Mouse (Mus musculus) pancreas, adult 10 weeks (tissue): ENCODE data around the gene Pear1. TPM values are rescaled to one million over a fixed set of nuclear protein-coding genes. Genes with fewer than 3 reads are reported as not detected.

Experiments
- polyA plus RNA-seq: library from polyadenylated mRNA; stranded (reverse); fragments of 350-450 nt; fragmentation: Illumina TruSeq; extraction: RNeasy Lipid Tissue Mini Kit (QIAGEN cat#74804); gene quantifications from one replicate; pipeline ENCODE4 v1.2.3, GENCODE M21; 2015; ENCODE audit warnings: low read depth, low replicate concordance; ENCODE audit not compliant: insufficient read depth

Pear1 gene
- polyA plus RNA-seq = 12.9 TPM

DNA sequence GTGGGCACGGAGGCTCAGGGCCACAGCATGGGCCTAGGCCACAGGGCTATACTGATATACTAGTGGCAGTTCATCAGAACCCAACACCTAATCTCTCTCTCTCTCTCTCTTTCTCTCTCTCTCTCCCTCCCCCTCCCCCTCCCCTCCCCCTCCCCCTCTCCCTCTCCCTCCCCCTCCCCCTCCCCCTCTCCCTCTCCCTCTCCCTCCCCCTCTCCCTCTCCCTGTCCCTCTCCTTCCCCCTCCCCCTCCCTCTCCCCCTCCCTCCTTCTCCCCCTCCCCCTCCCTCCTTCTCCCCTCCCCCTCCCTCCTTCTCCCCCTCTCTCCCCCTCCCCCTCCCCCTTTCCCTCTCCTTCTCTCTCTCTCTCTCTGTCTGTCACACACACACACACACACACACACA is at the start of gene Pear1:
Gene Pear1, minus strand, starts transcription at position 101 of the 400 bp plus-strand sequence.

DNA sequence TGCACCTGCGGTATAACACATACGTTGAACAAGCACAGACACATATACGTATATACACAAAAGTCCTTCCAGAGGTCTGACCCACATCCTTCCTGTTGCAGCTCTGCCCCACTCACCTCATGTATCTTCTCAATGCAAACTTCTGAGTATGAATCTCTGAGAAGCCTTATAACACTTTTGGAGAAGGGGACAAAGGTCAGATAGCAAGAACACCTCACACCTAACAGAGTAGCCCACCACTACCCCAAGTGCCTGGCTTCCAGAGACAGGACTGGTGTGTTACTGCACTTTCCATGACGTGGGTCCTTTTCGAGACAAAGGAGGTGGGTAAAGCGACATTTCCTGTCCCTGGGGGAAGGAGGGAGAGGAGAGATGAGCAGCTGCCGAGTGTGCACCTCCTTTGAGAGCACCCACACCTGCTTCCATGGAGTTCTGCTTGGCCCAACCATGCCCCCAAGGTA is 22.6 kb upstream of the Pear1 start, which contains the start of gene Sh2d2a:
Gene Sh2d2a, plus strand, starts transcription at position 106 of the 461 bp plus-strand sequence.

DNA sequence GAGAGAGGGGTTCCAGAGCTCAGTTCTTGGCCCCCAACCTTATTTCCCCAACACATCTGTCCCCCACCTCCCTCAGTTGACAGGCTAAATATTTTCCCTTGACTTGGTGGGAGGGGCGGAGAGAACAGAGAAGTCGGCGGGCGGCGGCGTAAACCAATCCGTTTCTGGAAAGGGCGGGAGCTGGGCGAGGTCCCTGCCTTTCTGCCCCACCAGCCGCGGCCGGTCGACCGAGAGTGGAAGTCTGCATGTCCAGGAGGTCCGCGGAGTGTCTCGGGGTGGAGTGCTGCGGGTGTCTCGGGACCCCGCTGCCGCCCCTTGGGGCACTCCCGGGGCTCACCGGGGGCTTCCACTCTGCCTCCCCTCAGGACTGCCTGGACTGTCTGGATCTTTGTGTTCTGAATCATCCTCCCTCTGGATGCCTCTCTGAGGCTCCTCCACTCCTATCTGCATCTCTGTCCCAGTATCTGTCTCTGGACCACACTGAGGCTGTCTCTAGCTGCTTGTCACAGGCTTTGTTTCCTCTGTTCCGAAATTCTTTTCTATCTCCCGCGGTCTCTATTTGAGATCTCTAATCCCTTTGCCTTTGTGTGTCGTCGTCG is 27.3 kb downstream of the Pear1 start, which contains the start of gene Insrr:
Gene Insrr, plus strand, starts transcription at position 216 of the 599 bp plus-strand sequence.

GRCm38 (mm10) chr3:87794922-87795325 is 29.2 kb downstream of the Pear1 start, which contains the start of gene Ntrk1:
Gene Ntrk1 (minus strand): TSS chr3:87795162.

DNA sequence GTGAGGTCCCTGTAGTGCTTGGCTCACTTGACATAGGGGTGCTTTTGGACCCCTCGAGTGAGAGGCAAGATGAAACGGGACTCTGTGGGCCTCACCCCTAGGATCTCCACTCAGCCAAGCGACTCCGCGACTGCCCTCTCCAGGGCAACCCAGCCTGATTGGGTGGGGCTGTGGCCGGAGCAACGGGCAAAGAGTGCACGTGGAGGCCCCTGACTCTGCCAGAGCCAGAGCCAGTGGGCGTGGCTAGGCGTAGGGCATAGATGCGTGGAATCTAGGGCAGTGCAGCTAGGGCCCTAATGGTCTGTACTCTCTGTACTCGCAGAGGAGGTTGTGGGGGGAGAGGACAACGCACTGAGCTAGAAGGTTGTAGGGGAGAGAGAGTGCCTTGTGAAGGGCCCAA is 75.7 kb downstream of the Pear1 start, which contains the start of gene Lrrc71:
Gene Lrrc71, minus strand, starts transcription at position 195 of the 400 bp plus-strand sequence.

Other genes starting within 250 kb of the Pear1 start
- 6.2 TPM for gene Arhgef11, start 206.7 kb downstream of the Pear1 start, polyA plus RNA-seq
- gene Lrrc71, start 75.7 kb downstream of the Pear1 start, polyA plus RNA-seq = 0.92 TPM
- gene Ntrk1, start 29.1 kb downstream of the Pear1 start, polyA plus RNA-seq = 0.41 TPM
- 12.8 TPM for gene Insrr, start 27.4 kb downstream of the Pear1 start, polyA plus RNA-seq
- gene Sh2d2a, start 22.4 kb upstream of the Pear1 start, polyA plus RNA-seq = 0.26 TPM
- 10.5 TPM for gene Prcc, start 61.3 kb upstream of the Pear1 start, polyA plus RNA-seq
- 35.1 TPM for gene Hdgf, start 82.0 kb upstream of the Pear1 start, polyA plus RNA-seq
- 61.7 TPM for gene Mrpl24, start 95.2 kb upstream of the Pear1 start, polyA plus RNA-seq
- 4.6 TPM for gene Isg20l2, start 106.0 kb upstream of the Pear1 start, polyA plus RNA-seq
- 8.9 TPM for gene Rrnad1, start 106.4 kb upstream of the Pear1 start, polyA plus RNA-seq
- not detected for gene Crabp2, start 124.4 kb upstream of the Pear1 start, polyA plus RNA-seq
- 7.2 TPM for gene Nes, start 146.8 kb upstream of the Pear1 start, polyA plus RNA-seq
- not detected for gene Bcan, start 175.9 kb upstream of the Pear1 start, polyA plus RNA-seq
- not detected for gene Hapln2, start 203.3 kb upstream of the Pear1 start, polyA plus RNA-seq
- 6.5 TPM for gene Gpatch4, start 218.8 kb upstream of the Pear1 start, polyA plus RNA-seq
- 22.0 TPM for gene Naxe, start 234.2 kb upstream of the Pear1 start, polyA plus RNA-seq